Mouse (Mus musculus) E14TG2a.4 (cell line): ENCODE data around the gene Hoxb1.

Source experiments
- H3K27me3 ChIP-seq: 2 replicates; pipeline ENCODE4 v1.6.1; 2014; ENCODE audit warnings: low read length, control low read depth; ENCODE audit not compliant: insufficient read depth
- H3K36me3 ChIP-seq: 2 replicates; pipeline ENCODE4 v1.6.1; 2014; ENCODE audit warnings: low read length, control low read depth; ENCODE audit not compliant: insufficient read depth
- H3K4me1 ChIP-seq: replicated peaks from 2 replicates; pipeline ENCODE4 v1.6.1; 2014; ENCODE audit warnings: low read depth, low read length, control low read depth
- H3K4me3 ChIP-seq: replicated peaks from 2 replicates; pipeline ENCODE4 v1.5.1; 2014; ENCODE audit warnings: mild to moderate bottlenecking, low read length
- H3K9me3 ChIP-seq: 2 replicates; pipeline ENCODE4 v1.6.1; 2014; ENCODE audit warnings: low read length, control low read depth
- CTCF ChIP-seq: conservative IDR thresholded peaks from 2 replicates; pipeline ENCODE4 v1.5.1; 2014; ENCODE audit warnings: low read length
- NANOG ChIP-seq: IDR thresholded peaks from 2 replicates; pipeline ENCODE4 v1.6.1; 2014; ENCODE audit warnings: borderline replicate concordance, low read length, mixed read lengths
- POU5F1 ChIP-seq: IDR thresholded peaks from 2 replicates; pipeline ENCODE4 v1.6.1; 2014; ENCODE audit warnings: low read length, borderline replicate concordance

The Hoxb1 gene

DNA sequence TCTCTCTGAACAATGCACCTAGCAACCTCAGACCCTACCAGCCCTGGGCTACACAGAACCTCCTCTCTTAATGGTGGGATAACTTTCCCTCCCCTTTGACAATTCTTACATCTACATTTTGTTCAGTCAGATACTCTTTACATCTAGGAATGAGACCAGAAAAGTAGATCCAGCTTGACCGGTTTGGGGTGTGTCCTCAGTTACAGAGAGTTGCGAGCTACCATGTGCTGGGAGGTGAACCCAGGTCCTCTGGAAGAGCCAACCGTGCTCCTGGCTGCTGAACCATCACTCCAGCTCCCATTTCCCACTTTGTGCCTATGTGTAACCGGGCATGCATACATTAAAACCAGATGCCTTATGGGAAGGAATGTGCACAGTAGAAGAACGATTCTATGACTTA, 17.8 kb downstream of the Hoxb1 start:
- TF ChIP-seq POU5F1 (no peak), CTCF (no peak), NANOG (no peak)
- Histone ChIP-seq H3K4me1 (no peaks in the 10 kb centered on the region), H3K36me3 (no peaks in the 10 kb centered on the region), H3K4me3 (no peak overlapping the region), H3K9me3 (no peaks in the 10 kb centered on the region), H3K27me3 (peaks cover 70% of the 10 kb centered on the region)

DNA sequence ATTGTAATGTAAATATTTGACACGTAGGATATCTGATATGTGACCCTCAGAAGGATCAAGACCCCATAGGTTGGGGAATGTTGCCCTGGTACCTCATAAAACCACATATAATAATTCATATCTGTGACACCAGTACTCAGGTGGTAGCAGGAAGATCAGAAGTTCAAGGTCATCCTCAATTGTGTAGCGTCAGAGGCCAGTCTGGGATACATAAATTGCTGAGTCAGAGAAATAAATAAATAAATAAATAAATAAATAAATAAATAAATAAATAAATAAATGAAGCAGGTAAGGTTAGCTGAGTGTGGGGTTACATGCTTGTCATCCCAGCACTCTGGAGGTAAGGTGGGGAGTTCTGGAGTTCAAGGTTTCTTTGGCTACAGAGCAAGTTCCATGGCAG, 22.1 kb downstream of the Hoxb1 start:
- Histone ChIP-seq H3K4me1 (peaks cover 19% of the 10 kb centered on the region), H3K27me3 (peaks cover 48% of the 10 kb centered on the region), H3K4me3 (no peak overlapping the region), H3K36me3 (no peaks in the 10 kb centered on the region), H3K9me3 (no peaks in the 10 kb centered on the region)
- TF ChIP-seq CTCF (no peak), NANOG (no peak), POU5F1 (no peak)

DNA sequence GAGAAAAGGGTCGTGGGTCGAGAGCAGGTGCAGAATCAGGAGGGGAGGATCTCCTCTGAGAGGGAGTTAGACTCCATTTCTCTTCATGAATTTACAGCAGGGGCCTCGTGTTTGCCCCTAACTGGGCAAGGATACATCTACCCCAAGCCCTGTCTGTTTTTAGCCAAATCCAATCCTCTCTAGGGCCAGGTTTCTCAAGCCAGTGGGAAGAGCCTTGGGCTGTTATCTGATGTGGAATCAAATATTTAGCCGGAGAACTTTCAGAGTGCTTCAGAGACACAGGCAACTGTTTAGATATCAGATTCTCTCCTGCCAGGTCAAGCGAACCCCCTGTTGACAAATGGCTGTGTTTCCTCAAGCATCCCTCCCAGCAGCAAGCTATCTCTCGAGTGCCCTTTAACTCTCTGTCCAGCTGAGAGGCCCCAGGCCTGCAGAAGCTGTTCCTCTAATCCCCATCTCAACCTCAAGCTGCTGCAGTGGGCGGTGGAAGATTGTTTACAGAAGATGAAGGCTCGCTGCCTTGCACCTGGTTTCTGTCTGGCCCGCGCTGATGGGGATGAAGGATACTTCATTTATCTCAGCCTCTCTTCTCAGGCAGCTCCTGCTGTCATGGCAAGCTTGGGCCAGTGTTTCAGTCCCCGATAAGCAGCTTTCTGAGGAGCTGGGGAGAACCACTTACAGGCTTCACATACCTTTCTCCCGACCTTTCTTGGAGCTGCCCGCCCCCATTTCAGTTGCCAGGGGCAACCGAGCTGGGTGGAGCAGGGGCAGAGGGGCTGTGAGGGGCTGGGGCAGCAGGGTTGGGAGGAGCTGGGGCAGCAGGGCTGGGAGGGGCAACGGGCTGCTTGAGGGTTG, 31.4 kb downstream of the Hoxb1 start:
- peaks cover 6% of the 10 kb centered on the region; the same call in 1 of the 2 replicates for H3K9me3 ChIP-seq
- no peaks in the 10 kb centered on the region for H3K36me3 ChIP-seq
- peaks cover 43% of the 10 kb centered on the region for H3K27me3 ChIP-seq
- H3K4me1 ChIP-seq = peaks cover 24% of the 10 kb centered on the region
- TF ChIP-seq POU5F1 (no peak), NANOG (no peak), CTCF (no peak)
- H3K4me3 ChIP-seq = no peak overlapping the region

DNA sequence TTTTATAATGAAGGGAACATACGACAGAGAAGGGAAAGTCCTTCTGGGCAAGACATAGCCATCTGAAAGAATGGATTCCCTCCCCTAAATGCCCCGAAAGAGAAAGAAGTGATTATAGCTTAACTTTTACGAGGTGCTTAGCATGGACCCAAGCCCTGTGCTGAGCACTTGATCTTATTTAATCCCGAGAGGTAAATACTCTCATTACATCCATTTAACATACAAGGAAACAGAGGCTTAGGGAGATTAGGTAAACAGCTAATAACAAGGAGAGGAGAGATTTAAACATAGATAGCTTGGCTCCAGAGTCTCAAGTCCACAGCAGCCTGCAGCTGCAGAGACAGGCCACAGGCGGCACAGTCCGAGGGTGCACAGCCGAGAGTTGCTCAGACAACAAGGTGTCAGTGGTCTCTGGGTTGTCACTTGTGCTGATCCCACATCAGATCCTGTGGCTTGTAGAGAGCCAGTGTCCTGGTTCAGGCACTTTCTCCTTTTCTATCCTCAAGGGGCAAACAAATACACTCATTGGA, 32.3 kb downstream of the Hoxb1 start:
- Histone ChIP-seq H3K4me1 (peaks cover 24% of the 10 kb centered on the region), H3K4me3 (no peak overlapping the region), H3K9me3 (peaks cover 6% of the 10 kb centered on the region; the same call in 1 of the 2 replicates), H3K27me3 (peaks cover 49% of the 10 kb centered on the region), H3K36me3 (no peaks in the 10 kb centered on the region)
- no peak for TF ChIP-seq NANOG
- TF ChIP-seq POU5F1 = no peak
- TF ChIP-seq CTCF = no peak

DNA sequence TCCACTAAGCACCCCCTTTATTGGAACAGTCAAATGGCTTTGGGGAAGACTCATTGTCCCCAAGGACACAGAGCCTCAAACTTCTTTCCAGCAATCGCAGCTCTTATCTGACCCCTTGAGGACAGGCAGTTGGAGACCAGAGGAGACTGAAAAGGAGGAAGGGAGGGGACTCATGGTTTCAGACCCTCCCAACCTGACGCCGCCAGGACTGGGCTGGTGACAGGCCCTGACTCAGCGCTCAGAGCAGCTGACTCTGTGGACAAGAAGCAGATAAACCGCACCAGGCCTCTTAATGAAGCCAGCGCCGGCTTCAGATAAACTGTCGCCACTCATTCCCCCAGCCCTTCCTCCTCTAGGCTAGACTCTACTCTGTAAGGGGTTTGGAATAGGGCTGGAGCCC, 34.4 kb downstream of the Hoxb1 start:
- TF ChIP-seq NANOG (no peak), POU5F1 (no peak), CTCF (no peak)
- Histone ChIP-seq H3K36me3 (no peaks in the 10 kb centered on the region), H3K9me3 (peaks cover 2% of the 10 kb centered on the region; the same call in 1 of the 2 replicates), H3K4me3 (no peak overlapping the region), H3K27me3 (peaks cover 62% of the 10 kb centered on the region), H3K4me1 (peaks cover 22% of the 10 kb centered on the region)

DNA sequence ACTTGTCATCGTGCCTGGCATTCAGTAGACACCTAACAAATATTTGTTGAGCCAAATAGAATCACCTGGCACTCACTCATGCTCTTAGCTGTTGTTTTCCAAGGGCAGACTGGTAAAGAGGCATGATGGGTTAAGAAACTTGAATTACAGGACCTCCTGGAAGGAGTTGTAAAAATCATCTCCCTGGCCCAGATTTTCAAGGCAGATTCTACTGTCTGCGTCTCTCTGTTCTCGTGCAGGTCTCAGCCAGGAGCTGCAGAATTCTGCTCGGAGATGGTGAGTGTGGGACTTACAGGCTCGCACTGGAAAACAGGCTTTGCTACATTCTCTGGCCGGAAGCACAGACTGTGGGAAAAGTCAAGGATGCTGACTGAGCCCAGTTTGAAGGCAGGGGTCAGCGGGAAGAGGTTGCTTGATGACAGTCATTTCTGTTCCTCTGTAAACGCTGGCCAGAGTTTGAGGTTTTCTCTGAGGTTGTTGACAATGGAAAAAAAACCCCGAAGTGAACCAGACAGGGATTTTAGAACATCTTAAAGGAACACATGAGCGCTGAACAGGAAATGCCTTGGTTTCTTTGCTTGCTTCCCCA, 38.6 kb downstream of the Hoxb1 start:
- H3K4me3 ChIP-seq = no peak overlapping the region
- no peak for TF ChIP-seq POU5F1
- no peak for TF ChIP-seq NANOG
- no peak for TF ChIP-seq CTCF
- H3K9me3 ChIP-seq = no peaks in the 10 kb centered on the region
- H3K27me3 ChIP-seq = peaks cover 78% of the 10 kb centered on the region
- H3K4me1 ChIP-seq = peaks cover 25% of the 10 kb centered on the region
- H3K36me3 ChIP-seq = no peaks in the 10 kb centered on the region

DNA sequence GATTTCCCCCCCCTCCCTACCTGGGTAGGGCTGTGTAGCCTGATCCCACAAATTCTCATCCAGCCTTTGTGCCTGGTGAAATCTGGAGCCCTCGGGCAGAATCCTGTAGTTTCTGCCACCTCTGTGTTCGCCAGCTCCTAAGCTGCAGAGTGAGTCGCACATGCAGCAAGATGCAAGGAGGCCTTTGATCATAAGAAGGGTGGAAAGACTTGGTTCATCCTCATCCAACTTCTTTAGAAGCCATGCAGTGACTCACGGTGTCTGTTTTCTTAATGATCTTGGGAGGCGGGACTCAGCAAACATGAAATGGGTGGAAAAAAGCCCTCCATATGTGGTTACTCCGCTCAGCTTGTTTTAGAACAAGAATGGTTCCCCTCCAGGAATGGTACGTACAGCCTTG, 39.3 kb downstream of the Hoxb1 start:
- peaks cover 19% of the 10 kb centered on the region for H3K4me1 ChIP-seq
- no peaks in the 10 kb centered on the region for H3K36me3 ChIP-seq
- TF ChIP-seq CTCF (no peak), POU5F1 (no peak), NANOG (no peak)
- peaks cover 78% of the 10 kb centered on the region for H3K27me3 ChIP-seq
- no peaks in the 10 kb centered on the region for H3K9me3 ChIP-seq
- H3K4me3 ChIP-seq = no peak overlapping the region

DNA sequence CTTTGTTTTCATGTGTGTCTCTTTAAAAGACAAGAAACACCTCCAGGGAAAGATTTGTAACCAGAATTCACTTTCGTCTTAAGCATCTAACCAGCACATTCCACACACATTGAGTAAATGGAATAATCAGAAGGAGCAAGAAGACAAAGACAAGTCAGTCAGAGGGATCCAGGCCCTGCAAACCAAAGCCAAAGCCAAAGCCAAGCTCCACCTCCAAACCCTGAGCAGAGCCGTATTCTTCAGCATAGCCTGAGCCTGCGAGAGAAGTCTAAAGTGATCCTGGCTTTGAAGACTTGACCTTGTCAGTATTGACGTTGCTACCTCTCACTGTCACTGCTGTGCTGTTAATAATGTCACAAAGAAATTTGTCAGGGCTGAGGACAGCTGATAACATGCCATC, 40.0 kb downstream of the Hoxb1 start:
- no peaks in the 10 kb centered on the region for H3K9me3 ChIP-seq
- no peak overlapping the region for H3K4me3 ChIP-seq
- peaks cover 82% of the 10 kb centered on the region for H3K27me3 ChIP-seq
- peaks cover 15% of the 10 kb centered on the region for H3K4me1 ChIP-seq
- TF ChIP-seq CTCF = no peak
- TF ChIP-seq NANOG = no peak
- no peak for TF ChIP-seq POU5F1
- no peaks in the 10 kb centered on the region for H3K36me3 ChIP-seq
